Mouse (Mus musculus): ENCODE results near the gene Gm43738. TPM values are rescaled to one million over a fixed set of nuclear protein-coding genes. Genes with fewer than 3 reads are reported as not detected.
A peak's percentile ranks its signal among the peaks of the same experiment; 100 is the strongest.

Gm43738 gene
- polyA plus RNA-seq (2012; rRNA removed): 0.08 TPM in 1 of 2 replicates, not detected in the other

DNA sequence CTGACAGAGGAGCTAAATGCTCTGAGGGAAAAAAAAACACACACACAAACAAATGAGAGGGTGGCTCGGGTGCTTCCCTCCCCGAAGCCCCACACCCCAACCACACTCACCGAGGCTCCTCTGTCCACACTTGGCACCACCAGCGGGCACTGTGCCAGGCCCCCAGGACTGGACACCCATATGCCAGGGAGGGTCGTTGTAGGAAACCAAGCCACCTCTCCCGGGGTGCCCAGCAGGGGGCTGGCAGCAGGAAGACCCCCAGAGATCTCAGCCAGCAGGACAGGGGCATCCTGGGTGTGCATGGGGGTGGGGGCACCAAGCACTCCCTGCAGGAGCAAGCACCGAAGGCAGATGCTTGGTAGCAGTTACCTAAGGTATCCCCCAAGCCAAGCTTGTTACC, at the start of gene Gm43738:
Gene Gm43738, minus strand, starts transcription at position 289 of the 400 bp plus-strand sequence.
- DNase-seq (ENCODE audit: extremely low spot score in 1 of 2, low spot score in 1 of 2): no peak

DNA sequence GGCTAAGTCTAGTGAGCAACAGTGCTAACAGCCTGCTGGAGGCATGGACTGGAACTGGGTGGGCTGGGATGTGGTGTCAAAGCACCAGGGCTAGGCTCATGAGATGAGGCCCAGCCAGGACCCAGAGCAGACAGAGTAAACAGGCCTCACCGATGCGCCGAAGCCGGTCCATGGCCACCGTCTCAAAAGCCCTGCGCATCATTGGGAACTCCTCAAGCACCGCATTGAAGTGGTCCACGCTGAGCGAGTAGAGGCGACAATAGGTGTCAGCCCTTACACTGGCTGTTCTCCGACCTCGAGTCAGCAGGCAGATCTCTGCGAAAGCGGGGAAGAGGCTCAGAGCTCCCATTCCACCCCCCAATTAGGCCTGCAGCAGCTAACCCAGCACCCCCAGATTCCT, 47.7 kb upstream of the Gm43738 start:
- DNase-seq (ENCODE audit: extremely low spot score in 1 of 2, low spot score in 1 of 2): no peak

DNA sequence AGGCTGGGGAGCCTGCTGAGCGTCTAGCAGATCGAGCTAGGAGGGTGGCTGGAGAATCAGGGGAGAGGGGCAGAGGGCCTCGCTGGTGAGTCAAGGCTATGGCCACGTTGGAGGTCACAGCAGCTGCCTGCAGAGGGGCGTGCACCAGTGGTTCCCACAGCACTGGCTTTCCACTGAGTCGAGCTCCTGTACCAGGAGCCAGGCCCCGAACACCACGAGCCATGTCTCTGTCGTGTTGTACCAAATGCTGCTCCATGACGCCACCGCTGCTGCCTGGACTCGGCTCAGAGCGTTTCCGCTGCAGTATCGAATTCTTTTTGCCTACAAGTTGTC, 47.0 kb upstream of the Gm43738 start:
- no peak for DNase-seq (ENCODE audit: extremely low spot score in 1 of 2, low spot score in 1 of 2)

DNA sequence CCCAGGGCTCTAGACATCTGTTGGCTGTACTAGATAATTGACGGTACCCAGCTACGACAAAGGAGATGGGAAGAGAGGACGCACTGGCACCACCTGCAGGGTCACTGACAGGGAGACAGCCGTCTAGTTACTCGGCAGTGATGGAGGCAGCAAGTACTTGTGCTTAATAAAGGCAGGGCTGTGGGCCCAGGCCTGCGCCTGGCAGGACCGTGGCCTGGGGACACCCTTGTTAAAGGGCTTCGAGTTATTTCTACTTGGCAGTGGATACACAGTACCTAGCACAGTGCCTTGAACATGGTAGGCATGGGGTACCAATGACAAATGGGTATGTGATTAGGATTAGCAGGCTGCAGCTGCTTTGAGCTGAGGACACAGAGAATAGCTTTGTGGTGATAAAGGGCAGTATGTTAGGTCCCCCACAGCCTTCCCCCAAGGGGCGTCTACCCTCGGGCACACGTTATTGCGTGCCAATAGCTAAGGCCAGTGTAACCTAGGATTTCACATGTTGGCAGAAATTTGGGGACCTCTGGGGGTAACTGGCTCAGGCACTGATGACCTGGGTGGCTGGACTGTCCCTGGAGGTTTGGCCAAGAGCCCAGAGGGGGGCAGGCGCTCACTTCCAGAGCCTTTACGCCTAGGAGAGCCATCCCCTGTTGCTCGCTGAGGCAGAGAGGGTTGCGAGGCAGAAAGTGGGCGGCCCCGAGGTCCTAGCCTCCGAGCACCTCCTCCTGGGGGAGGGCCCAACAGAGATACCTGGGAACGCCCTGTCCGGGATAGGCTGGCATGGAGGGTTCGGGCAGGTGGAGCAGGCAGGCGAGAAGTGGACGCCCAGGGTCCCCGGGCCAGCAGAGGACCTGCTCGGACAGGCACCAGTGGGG, 46.4 kb upstream of the Gm43738 start:
- DNase-seq (ENCODE audit: extremely low spot score in 1 of 2, low spot score in 1 of 2): no peak

DNA sequence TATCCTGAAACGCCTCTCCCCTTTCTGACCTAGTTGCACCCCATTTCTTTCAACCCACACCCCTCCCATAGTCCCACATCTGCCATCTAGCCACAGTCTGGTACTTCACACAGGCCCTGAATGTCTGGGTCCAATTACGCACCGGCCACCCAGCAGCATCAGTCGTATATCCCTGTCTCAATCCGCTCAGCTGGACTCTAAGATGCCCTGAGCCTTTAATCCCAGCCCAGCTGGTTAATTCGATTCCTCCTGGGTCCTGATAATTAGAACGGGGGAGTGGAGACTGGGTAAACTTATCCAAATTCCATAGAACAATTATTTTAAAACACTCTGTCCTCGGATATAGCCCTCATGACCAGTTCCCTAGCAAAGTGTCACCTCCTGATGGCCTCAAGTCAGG, 44.7 kb upstream of the Gm43738 start:
- DNase-seq (ENCODE audit: extremely low spot score in 1 of 2, low spot score in 1 of 2): no peak

DNA sequence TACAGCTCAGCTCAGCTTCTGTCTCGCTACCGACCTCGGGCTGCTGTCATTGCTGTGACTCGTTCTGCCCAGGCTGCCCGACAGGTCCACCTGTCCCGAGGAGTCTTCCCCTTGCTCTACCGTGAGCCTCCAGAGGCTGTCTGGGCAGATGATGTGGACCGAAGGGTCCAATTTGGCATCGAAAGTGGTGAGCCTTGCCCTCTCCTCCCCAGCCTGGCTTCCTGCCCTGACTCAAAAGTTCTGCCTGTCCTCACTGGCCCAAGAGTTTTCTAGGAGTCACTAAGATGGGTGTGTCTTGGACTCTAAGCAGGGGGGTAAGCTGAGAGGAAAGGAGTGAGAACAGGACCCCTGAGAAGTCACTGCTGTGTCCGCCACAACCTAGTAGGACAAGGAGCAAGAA, 43.9 kb upstream of the Gm43738 start:
- no peak for DNase-seq (ENCODE audit: extremely low spot score in 1 of 2, low spot score in 1 of 2)

DNA sequence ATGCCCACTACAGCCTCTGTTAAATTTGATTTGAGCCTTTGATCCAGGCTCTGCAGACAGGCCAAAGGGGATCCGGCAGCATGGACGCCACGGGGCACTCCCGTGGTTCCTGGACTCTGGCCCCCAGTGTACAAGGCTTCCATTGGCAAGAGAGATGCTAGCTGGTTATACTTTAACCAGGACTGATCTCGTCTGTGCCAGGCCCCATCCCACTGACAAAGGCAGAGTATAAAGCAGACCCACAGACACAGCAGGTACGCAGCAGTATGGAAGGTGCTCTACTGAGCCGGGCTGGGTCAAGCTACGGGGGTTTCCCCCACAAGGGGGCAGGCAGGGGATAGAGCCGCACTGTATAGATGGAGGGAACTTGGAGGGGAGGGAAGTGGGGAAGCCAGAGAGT, 35.5 kb upstream of the Gm43738 start:
- DNase-seq (ENCODE audit: extremely low spot score in 1 of 2, low spot score in 1 of 2): no peak

DNA sequence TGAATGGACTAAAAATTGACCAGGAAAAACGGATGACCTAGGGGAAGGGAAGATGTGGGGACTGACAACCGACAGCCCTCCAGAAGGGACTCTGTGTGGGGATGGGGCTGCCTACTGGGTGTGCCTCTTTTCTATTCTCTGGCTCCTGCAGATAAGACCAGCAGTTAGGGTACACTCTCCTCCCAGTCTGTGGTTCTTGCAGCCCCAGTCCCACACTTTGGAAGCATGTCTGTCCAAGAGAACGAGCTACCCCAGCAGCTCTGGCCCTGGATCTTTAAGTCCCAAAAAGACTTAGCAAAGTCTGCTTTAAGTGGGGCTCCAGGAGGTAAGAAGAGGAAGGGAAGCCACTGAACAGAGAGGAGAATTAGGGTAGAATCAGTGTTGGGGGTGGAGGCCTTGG, 35.1 kb upstream of the Gm43738 start, which contains the start of gene Pklr:
Gene Pklr, plus strand, starts transcription at position 185 of the 400 bp plus-strand sequence.
- no peak for DNase-seq (ENCODE audit: extremely low spot score in 1 of 2, low spot score in 1 of 2)

DNA sequence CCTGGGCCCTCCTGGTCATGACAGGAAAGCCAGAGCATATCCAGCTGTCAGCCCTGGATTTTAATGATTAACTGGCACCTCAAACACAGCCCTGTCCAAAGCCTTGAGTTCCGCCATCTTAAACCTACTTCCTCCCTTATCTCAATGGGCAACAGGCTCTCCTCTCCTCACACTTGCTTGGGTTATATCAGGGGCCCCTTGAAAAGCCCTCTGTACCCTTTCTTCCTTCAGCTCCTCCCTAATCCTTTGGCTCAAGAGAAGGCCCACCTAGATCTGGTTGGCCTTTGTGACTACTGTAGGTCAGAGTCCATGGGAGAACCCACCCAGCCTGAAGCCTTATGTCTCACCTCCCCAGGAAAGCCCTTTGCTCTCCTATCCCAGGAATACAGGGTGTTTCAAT, 32.9 kb upstream of the Gm43738 start:
- no peak for DNase-seq (ENCODE audit: extremely low spot score in 1 of 2, low spot score in 1 of 2)

DNA sequence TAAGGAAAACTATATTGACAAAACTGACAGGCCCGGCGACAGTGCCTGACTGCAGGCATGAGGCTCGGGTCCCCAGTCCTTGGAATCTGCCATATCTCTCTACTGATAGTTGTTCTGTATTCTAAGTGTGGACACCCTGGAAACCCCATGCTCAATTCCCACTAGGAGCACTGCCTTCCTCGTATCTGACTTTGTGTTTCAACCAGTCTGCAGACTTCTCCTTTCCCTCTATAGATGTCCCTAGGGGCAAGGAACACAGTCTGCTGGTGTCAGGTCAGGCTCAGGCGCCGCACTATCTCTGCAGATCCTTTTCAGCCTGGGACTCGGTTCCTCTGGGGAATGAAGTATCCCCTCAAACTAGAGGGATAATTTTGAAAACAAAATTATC, 32.2 kb upstream of the Gm43738 start:
- DNase-seq (ENCODE audit: extremely low spot score in 1 of 2, low spot score in 1 of 2): no peak

DNA sequence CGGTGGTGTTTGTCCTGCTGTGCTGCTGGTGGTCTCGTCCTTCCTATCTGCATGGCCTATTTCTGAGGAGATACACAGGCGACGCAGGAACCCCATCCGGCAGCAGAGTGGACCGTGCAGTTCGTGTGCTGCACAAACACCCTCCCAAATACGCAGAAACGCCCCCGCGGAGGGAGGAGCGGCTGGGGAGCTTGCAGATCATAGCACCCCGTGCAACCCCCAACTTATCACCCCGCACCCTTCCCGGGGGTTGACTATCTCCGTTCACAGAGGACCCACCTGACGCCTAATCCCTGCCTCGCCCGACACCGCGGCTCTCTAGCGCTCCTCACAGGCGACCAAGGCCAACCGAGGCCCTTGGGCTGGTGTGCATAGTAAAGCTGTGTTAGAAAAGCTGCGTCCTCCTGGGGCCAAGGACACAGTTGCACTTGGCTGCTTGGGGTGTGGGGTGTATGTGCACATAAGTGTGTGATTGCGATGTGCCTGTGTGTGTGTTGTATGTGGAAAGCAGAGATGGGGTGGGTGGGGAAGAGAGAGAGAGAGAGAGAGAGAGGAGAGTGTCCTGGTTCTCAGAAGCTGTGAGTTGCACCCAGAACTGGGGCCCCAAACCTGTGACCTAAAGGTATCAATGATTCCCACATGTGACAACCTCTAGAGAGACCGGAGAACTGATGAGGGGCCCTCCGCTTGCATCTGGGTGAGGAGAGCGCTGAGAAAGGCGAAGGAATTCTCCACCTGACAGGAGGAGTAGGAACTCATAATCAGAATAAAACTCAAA, 31.6 kb upstream of the Gm43738 start:
- peak in 1 of 2 experiments; percentile 53 for DNase-seq (ENCODE audit: extremely low spot score in 1 of 2, low spot score in 1 of 2)

DNA sequence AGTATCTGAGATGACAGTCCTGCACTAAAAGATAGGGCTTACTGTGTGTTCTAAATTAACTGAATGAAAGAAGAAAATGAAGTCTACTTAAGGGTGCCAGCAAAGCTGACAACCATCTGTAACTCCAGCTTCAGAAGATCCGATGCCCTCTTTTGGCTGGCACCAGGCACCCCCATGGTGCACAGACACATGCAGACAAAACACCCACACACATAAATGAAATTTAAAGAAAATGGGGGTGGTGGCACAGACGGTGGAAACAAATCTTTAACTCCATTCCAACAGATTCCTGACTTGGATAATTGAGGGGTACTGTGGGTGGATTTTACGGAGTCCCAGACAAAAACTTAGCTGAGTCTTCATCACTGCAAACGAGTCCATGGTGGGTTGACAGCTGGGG, 30.9 kb upstream of the Gm43738 start:
- peak; percentile 74 to 76 for DNase-seq (ENCODE audit: extremely low spot score in 1 of 2, low spot score in 1 of 2)

DNA sequence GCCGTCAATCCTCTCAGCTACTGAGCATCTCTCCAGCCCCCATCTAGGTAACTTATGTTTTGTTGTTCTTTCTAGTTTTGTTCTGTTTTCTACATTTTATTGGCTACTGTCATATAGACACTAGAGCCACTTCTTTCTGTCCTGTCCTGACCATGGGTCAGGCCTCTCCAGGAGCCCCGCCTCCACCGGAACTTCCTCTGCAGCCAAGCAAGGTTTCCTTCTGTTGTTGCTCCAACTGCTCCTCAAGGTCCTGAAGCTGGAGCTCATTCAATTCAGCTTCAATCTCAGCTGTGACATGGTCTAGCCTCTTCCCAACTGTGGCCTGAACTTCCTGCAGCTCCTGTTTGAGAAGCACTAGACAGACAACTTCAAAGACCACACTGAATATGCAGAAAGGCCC, 29.0 kb upstream of the Gm43738 start:
- no peak for DNase-seq (ENCODE audit: extremely low spot score in 1 of 2, low spot score in 1 of 2)

DNA sequence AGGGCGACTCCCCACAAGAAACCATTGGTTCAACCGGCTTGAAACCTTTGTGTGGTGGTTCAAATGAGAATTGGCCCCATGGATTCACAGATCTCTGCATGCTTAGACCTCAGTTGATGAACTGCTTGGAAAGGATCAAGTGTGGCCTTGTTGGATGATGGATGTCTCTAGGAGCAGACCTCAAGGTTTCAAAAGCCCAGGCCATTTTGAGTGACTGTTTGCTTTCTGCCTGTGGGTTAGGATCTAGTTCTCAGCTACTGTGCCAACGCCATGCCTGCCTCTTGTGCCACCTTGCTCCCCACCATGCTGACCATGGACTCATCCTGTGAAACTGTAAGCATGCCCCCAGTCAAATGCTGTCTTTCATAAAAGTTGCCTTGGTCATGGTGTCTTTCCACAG, 25.1 kb upstream of the Gm43738 start:
- DNase-seq (ENCODE audit: extremely low spot score in 1 of 2, low spot score in 1 of 2): no peak

DNA sequence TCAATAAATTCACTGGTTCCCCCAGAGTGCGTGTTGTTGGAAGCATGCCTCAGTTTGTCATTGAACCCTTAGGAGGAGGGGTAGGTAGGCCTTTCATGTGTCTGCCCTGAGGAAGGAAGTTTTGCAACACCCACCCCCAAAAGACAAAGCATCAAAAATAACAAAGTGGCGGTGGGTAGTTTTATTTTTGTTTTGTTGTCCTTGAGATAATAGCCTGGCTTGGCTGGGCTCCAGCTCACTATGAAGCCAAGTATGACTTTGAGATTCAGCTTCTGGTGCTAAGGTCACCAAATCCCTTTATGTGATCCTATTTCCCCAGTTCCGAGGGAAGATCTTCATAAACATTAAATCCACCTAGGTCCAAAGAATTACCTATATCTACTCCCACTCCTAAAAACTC, 23.3 kb upstream of the Gm43738 start:
- DNase-seq (ENCODE audit: extremely low spot score in 1 of 2, low spot score in 1 of 2): no peak

DNA sequence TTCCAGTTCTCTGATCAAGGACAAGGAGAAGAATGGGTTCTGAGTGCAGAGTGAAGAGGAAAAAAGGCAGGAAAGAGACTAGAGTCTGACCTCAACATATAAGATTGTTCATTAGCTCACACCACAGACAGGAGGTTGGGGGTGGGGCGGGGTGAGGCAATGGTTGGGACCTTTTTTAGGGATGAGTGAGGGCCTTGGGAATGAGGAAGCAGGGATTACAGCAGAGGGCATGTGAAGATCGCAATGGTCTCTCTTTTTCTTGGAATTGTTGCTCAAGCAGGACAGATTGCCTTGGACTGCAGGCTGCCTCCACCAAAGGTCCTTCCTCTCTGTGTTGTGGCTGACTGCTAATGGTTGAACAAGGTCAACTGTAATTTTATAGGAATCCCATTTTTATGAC, 22.4 kb upstream of the Gm43738 start:
- no peak for DNase-seq (ENCODE audit: extremely low spot score in 1 of 2, low spot score in 1 of 2)

DNA sequence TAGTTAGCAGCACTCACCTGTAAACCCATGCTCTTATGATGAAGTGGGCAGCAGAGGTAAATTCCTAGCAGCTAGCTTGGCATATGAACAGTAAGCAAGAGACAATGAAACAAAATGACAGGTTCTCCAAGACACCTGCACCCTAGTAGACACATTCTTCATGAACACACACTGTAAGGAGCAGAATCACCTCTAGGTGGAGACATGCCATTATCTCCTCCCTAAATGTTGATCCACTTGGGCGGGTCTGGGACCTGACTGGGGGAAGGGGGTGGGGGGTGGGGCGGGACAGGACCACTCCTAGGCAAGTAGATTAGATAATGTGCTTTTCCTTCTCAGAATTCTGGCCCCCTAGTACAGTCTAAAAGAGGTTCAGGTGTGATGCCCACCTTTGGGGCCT, 14.6 kb upstream of the Gm43738 start:
- DNase-seq (ENCODE audit: extremely low spot score in 1 of 2, low spot score in 1 of 2): peak in 1 of 2 experiments; percentile 69

DNA sequence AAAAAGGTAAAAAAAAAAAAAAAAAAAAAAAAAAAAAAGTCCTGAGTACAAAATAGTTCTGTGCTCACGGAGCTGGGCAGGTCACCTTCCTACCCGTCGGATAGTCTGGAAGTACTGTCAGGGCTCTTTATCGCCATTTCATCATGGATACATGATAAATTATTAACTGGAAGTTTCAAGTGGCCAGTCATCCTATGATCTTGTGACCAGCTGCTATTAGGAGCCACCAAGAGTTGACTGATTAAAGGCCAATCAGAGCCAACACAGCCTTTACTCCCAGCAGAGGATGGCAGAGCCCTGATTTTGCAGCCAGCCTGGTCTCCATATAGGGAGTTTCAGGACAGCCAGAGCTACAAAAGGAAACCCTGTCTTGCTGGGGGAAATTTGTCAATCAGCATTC, 12.2 kb upstream of the Gm43738 start:
- DNase-seq (ENCODE audit: extremely low spot score in 1 of 2, low spot score in 1 of 2): no peak

DNA sequence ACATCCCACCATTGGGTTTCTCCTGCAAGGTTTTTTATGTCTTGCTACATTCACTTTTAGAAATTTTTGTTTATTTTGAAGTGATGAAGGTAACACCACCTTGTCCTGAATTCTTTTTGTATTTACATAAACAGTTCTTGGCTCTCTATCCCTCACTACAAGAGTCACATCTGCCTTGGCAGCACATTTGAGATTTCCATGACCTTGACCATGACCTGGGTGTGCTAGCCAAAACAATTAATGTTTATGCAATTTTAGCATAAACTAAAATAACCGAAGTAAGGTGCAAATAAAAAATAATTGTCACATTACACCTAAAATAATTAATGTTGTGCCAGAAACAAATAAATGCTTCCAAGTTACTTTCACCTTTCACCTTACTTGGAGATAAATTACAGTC, 7.2 kb upstream of the Gm43738 start:
- no peak for DNase-seq (ENCODE audit: extremely low spot score in 1 of 2, low spot score in 1 of 2)

DNA sequence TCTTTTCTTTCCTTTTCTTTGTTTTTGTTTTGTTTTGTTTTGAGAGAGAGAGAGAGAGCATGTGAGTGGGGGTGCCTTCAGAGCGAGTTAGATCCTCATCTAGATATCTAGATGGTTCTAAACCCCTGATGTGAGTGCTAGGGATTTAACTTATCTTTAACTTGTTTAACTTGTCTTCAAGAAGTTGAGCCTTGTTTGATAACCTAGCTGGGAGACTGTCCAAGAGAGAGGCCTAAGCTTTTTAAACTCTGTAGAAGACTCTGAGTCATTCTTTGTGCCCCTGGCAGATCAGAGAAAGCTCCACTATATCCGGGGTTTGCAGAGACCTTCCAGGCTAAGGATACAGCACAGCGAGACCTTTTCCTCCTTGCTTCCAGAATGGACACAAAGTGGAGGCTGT, 6.6 kb upstream of the Gm43738 start:
- DNase-seq (ENCODE audit: extremely low spot score in 1 of 2, low spot score in 1 of 2): no peak

DNA sequence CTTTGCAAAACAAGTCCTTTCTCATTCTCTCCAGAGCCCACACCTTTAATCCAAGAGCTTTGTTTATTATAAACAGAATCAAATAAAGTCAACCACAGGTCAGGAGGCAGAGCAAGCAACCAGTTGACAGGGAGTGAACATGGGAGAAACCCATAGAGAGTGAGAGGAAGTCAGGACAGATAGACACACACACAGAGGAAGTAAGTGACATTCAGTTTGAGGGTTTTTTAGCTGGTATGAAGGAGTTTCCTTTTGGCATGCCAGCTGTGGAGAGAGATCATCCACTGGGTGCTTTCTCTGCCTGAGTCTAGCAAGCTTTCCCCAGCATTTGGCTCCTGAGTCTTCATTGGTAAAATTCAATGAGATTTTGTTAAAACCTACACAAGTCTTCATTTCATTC, 6.0 kb upstream of the Gm43738 start:
- no peak for DNase-seq (ENCODE audit: extremely low spot score in 1 of 2, low spot score in 1 of 2)

DNA sequence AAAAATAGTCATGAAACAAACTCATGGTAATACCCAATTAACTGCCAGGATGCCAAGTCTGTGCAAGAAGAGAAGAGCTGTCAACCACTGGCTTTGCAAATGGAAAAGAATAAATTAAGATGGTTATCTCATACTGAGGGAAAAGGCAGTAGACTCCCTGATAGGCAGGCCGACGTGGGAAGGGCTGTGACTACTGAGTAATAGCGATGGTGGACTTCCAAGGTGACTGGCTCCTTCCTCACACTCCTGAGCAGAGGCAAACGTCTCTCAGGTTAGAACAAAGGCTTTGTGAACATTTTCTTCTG, 2.3 kb upstream of the Gm43738 start:
- DNase-seq (ENCODE audit: extremely low spot score in 1 of 2, low spot score in 1 of 2): no peak

All from frontal cortex, adult 2 months (tissue).